Mouse (Mus musculus) hindbrain, embryonic 16.5 days (tissue): Measurements from ENCODE around the gene Dbf4. TPM values are rescaled to one million over a fixed set of nuclear protein-coding genes. Genes with fewer than 3 reads are reported as not detected.
A peak's percentile ranks its signal among the peaks of the same experiment; 100 is the strongest.

ENCODE experiments used
- ATAC-seq: fragments of 200-750 bp; cut with Nextera tagmentation; 2 replicates; pipeline ENCODE4 v1.8.0; 2017; ENCODE audit warnings: moderate TSS enrichment, moderate library complexity
- H3K27ac ChIP-seq: fragments of 300-500 bp; sonication (generic); 2 replicates; pipeline ENCODE4 v1.5.1; 2014; ENCODE audit warnings: low read depth, mild to moderate bottlenecking, control low read depth, low read length, moderate library complexity
- H3K27me3 ChIP-seq: fragments of 300-500 bp; sonication (generic); replicated peaks from 2 replicates; pipeline ENCODE4 v1.6.1; 2014; ENCODE audit warnings: low read length; ENCODE audit not compliant: control insufficient read depth, insufficient read depth
- H3K36me3 ChIP-seq: fragments of 300-500 bp; sonication (generic); 2 replicates; pipeline ENCODE4 v1.6.1; 2014; ENCODE audit warnings: mild to moderate bottlenecking, low read length, moderate library complexity, mixed read lengths; ENCODE audit not compliant: control insufficient read depth, insufficient read depth
- H3K4me1 ChIP-seq: fragments of 300-500 bp; sonication (generic); 2 replicates; pipeline ENCODE4 v1.6.1; 2014; ENCODE audit warnings: low read depth, low read length; ENCODE audit not compliant: control insufficient read depth, insufficient read depth
- H3K4me2 ChIP-seq: fragments of 300-500 bp; sonication (generic); 2 replicates; pipeline ENCODE4 v1.6.1; 2014; ENCODE audit warnings: mild to moderate bottlenecking, low read length, control low read depth, moderate library complexity
- H3K4me3 ChIP-seq: fragments of 300-500 bp; sonication (generic); 2 replicates; pipeline ENCODE4 v1.5.1; 2014; ENCODE audit warnings: mild to moderate bottlenecking, low read length, control low read depth, moderate library complexity
- H3K9ac ChIP-seq: fragments of 300-500 bp; sonication (generic); 2 replicates; pipeline ENCODE4 v1.6.1; 2014; ENCODE audit warnings: low read depth, mild to moderate bottlenecking, control low read depth, low read length, moderate library complexity
- H3K9me3 ChIP-seq: fragments of 300-500 bp; sonication (generic); 2 replicates; pipeline ENCODE4 v1.6.1; 2014; ENCODE audit warnings: mild to moderate bottlenecking, low read length, moderate library complexity; ENCODE audit not compliant: control insufficient read depth
- WGBS: fragments of 180-500 bp; shearing (Covaris S2); extraction: QIAGEN DNeasy Blood & Tissue Kit; methylation state at CpG from one replicate; pipeline ENCODE4 v1.1.7; 2014; 5-methylcytosine and 5-hydroxymethylcytosine counted together
- polyA plus RNA-seq: library from polyadenylated mRNA; unstranded; fragments of >200 nt; fragmentation: Nextera tagmentation; extraction: Ambion mirVana; gene quantifications from 2 replicates; pipeline ENCODE4 v1.2.1, GENCODE M21; 2015

Dbf4 gene
- polyA plus RNA-seq, 1 experiment from 2014 or later: 9.6 TPM

- Histone ChIP-seq H3K9ac (no peak overlapping the region), H3K27ac (no peak overlapping the region), H3K27me3 (no peaks in the 10 kb centered on the region), H3K9me3 (no peaks in the 10 kb centered on the region), H3K36me3 (no peaks in the 10 kb centered on the region), H3K4me1 (peaks cover 4% of the 10 kb centered on the region; the same call in 1 of the 2 replicates), H3K4me3 (no peak overlapping the region), H3K4me2 (no peak overlapping the region)
- WGBS: 87% methylated on average over 5 of the region's 5 CpGs
- ATAC-seq: no peak
These were observed 53.7 kb downstream of the Dbf4 start for GRCm38 (mm10) chr5:8368781-8369180.

GRCm38 (mm10) chr5:8368328-8368692, 54.2 kb downstream of the Dbf4 start:
- peak; percentile 9; the same call in 1 of the 2 replicates for ATAC-seq
- Histone ChIP-seq H3K27ac (peak overlapping the region; percentile 93), H3K4me3 (peak overlapping the region; percentile 95), H3K27me3 (no peaks in the 10 kb centered on the region), H3K9ac (peak overlapping the region; percentile 97), H3K36me3 (no peaks in the 10 kb centered on the region), H3K9me3 (no peaks in the 10 kb centered on the region), H3K4me2 (peak overlapping the region; percentile 67), H3K4me1 (peaks cover 4% of the 10 kb centered on the region; the same call in 1 of the 2 replicates)
- WGBS: 39% methylated on average over 7 of the region's 7 CpGs

- under 1% methylated on average over 34 of the region's 55 CpGs for WGBS
- ATAC-seq: peak; percentile 96
- no peaks in the 10 kb centered on the region for H3K9me3 ChIP-seq
- no peaks in the 10 kb centered on the region for H3K27me3 ChIP-seq
- H3K27ac ChIP-seq: peak within 1 kb of the TSS; percentile 93
- H3K4me2 ChIP-seq: peak within 1 kb of the TSS; percentile 67
- H3K9ac ChIP-seq: peak within 1 kb of the TSS; percentile 97
- peak within 1 kb of the TSS; percentile 95 for H3K4me3 ChIP-seq
- H3K36me3 ChIP-seq: no peaks in the 10 kb centered on the region
- H3K4me1 ChIP-seq: peaks cover 4% of the 10 kb centered on the region; the same call in 1 of the 2 replicates
These were observed 54.7 kb downstream of the Dbf4 start, which contains the start of gene Adam22 for GRCm38 (mm10) chr5:8367614-8368327. Gene Adam22 (minus strand): TSS chr5:8368160.

GRCm38 (mm10) chr5:8366771-8367613, 55.5 kb downstream of the Dbf4 start:
- H3K4me1 ChIP-seq: peaks cover 4% of the 10 kb centered on the region; the same call in 1 of the 2 replicates
- peak overlapping the region; percentile 67 for H3K4me2 ChIP-seq
- no peaks in the 10 kb centered on the region for H3K9me3 ChIP-seq
- H3K27me3 ChIP-seq: no peaks in the 10 kb centered on the region
- no peaks in the 10 kb centered on the region for H3K36me3 ChIP-seq
- peak; percentile 69 for ATAC-seq
- peak overlapping the region; percentile 97 for H3K9ac ChIP-seq
- WGBS: under 1% methylated on average over 24 of the region's 25 CpGs
- H3K27ac ChIP-seq: peak overlapping the region; percentile 93
- peak overlapping the region; percentile 95 for H3K4me3 ChIP-seq

DNA sequence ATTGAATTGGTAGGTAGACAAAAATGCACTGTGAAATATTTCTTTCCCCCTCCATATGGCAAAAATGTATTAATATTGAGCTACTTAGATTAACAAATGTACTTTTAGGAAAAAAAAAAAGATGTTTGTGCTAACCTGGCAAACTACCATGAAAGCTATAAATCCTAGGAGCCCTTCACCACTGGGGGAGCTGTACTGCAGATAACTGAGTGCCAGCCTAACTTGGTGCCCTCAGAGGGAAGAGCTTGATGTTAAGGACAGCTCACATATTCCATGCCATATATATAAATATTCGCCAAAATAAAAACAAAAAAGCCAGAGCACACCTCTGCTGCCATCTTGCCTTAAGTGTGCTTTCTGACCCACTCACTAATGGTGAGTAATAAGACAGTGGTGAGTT, 60.2 kb downstream of the Dbf4 start:
- no peaks in the 10 kb centered on the region for H3K36me3 ChIP-seq
- H3K27ac ChIP-seq: no peak overlapping the region
- peaks cover 7% of the 10 kb centered on the region for H3K4me1 ChIP-seq
- H3K9me3 ChIP-seq: no peaks in the 10 kb centered on the region
- no peak overlapping the region for H3K4me2 ChIP-seq
- no peaks in the 10 kb centered on the region for H3K27me3 ChIP-seq
- ATAC-seq: no peak
- H3K4me3 ChIP-seq: no peak overlapping the region
- WGBS: 54% methylated on average over 1 of the region's 1 CpGs
- H3K9ac ChIP-seq: no peak overlapping the region

- ATAC-seq: no peak
These were observed 64.8 kb downstream of the Dbf4 start for GRCm38 (mm10) chr5:8357677-8358076.

DNA sequence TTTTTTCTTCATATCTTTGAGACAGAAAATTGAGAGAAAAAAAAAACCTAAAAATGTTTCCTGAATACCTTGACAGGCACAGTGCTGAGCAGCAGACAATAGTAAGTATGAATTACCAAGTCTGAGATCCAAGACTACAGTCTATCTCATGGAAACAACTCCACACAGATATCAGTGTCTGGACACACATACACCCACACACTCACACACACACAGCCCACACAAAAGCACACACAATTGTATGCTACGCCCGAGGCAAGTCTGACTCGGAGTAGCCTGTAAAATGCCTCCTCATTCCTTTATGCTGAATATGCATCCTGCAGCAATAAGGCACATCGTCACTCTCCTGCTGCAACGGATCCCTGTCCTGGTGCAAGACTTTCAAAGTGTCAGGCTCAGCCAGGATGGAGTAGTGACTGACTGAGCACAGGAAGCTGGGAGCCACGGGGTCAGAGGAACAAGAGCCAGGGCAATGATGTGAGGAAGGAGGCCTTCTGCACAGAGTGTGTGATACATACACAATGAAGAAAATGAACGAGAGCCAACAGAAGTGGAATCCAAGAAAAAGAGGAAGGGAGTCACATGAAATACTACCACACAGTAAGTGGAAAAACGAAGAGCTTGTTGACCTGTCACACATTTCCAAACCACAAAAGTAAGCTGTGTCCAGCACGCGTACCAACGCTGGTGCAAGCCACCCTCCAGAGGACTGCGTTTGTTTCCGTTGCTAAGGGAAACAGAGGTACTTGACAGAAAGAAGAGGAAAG, 65.4 kb downstream of the Dbf4 start:
- no peak overlapping the region; the same call in 1 of the 2 replicates for H3K9ac ChIP-seq
- WGBS: 42% methylated on average over 13 of the region's 13 CpGs
- H3K36me3 ChIP-seq: no peaks in the 10 kb centered on the region
- no peak overlapping the region for H3K4me2 ChIP-seq
- H3K4me1 ChIP-seq: peaks cover 7% of the 10 kb centered on the region
- no peaks in the 10 kb centered on the region for H3K27me3 ChIP-seq
- H3K4me3 ChIP-seq: no peak overlapping the region
- peak; percentile 49; the same call in 1 of the 2 replicates for ATAC-seq
- H3K9me3 ChIP-seq: no peaks in the 10 kb centered on the region
- H3K27ac ChIP-seq: peak overlapping the region; percentile 5; the same call in 1 of the 2 replicates

More at GRCm38 (mm10) chr5:8357677-8358076, 64.8 kb downstream of the Dbf4 start:
- Histone ChIP-seq H3K4me2 (no peak overlapping the region), H3K9me3 (no peaks in the 10 kb centered on the region), H3K27me3 (no peaks in the 10 kb centered on the region), H3K9ac (no peak overlapping the region), H3K4me3 (no peak overlapping the region), H3K27ac (peak overlapping the region; percentile 5; the same call in 1 of the 2 replicates), H3K4me1 (peaks cover 7% of the 10 kb centered on the region), H3K36me3 (no peaks in the 10 kb centered on the region)
- 67% methylated on average over 8 of the region's 8 CpGs for WGBS

DNA sequence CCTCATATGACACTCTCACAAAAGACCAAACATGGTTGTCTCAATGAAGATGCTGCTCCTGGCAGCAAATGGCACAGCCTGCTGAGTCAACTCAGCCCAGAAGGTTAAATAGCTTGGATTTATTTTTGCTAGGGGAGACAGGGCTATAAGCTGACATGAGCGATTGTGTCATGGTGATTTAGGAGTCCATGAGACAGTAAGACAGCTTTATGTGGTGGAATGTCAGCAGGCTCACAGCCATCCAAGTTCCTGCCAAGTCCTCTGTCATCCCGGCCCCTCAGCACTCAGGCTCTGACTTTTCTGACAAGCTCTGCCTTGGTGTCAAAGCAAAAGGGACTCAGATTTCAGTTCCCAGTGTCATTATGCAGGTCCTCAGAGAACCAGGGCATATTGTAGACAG, 66.2 kb downstream of the Dbf4 start:
- no peaks in the 10 kb centered on the region for H3K36me3 ChIP-seq
- no peak overlapping the region for H3K9ac ChIP-seq
- no peaks in the 10 kb centered on the region for H3K9me3 ChIP-seq
- H3K4me3 ChIP-seq: no peak overlapping the region
- peak; percentile 72; the same call in 1 of the 2 replicates for ATAC-seq
- no peak overlapping the region for H3K27ac ChIP-seq
- no peaks in the 10 kb centered on the region for H3K27me3 ChIP-seq
- 47% methylated on average over 2 of the region's 2 CpGs for WGBS
- H3K4me1 ChIP-seq: peaks cover 7% of the 10 kb centered on the region
- H3K4me2 ChIP-seq: no peak overlapping the region
